Mouse (Mus musculus) stomach, postnatal 0 days (tissue): ENCODE data around the gene Ankrd34c.

Source experiments
- CTCF ChIP-seq: IDR thresholded peaks from 2 replicates; pipeline ENCODE4 v1.5.1; 2016; ENCODE audit warnings: antibody characterized with exemption, low read depth, mild to moderate bottlenecking, moderate library complexity
- EP300 ChIP-seq: optimal IDR thresholded peaks from 2 replicates; pipeline ENCODE3; 2016; ENCODE audit warnings: antibody characterized with exemption

- TF ChIP-seq CTCF (no peak), EP300 (no peak)
Measured at GRCm38 (mm10) chr9:89736932-89737705, 1.2 kb downstream of the Ankrd34c start.
